Mouse (Mus musculus) embryonic facial prominence, embryonic 13.5 days (tissue): ENCODE measurements at regions not wholly inside any gene's neighbourhood (a gene's known extent, or its start where the extent isn't known, plus 50 kb on each side); places are given as distances from the start of the nearest gene placed in this dataset.
"Not testable (repeated sequence)": the region's sequence is repeated elsewhere in the genome, so short reads cannot be mapped to it uniquely, and the experiment has no call there.

Experiments
- ATAC-seq: fragments of 200-750 bp; cut with Nextera tagmentation; 2 replicates; pipeline ENCODE4 v1.8.0; 2017; ENCODE audit warnings: low read depth; ENCODE audit not compliant: insufficient number of reproducible peaks, insufficient read depth, low FRiP score, low TSS enrichment
- H3K27ac ChIP-seq: fragments of 300-500 bp; sonication (generic); 2 replicates; pipeline ENCODE4 v1.5.1; 2015; ENCODE audit warnings: moderate library complexity, mild to moderate bottlenecking, inconsistent platforms
- H3K27me3 ChIP-seq: fragments of 300-500 bp; sonication (generic); 2 replicates; pipeline ENCODE4 v1.6.1; 2015; ENCODE audit warnings: mild to moderate bottlenecking, inconsistent platforms
- H3K36me3 ChIP-seq: fragments of 300-500 bp; sonication (generic); 2 replicates; pipeline ENCODE4 v1.6.1; 2015; ENCODE audit warnings: mild to moderate bottlenecking, inconsistent platforms
- H3K4me1 ChIP-seq: fragments of 300-500 bp; sonication (generic); 2 replicates; pipeline ENCODE4 v1.6.1; 2015; ENCODE audit warnings: inconsistent platforms
- H3K4me2 ChIP-seq: fragments of 300-500 bp; sonication (generic); 2 replicates; pipeline ENCODE4 v1.6.1; 2015; ENCODE audit warnings: moderate library complexity, mild to moderate bottlenecking, inconsistent platforms
- H3K4me3 ChIP-seq: fragments of 300-500 bp; sonication (generic); 2 replicates; pipeline ENCODE4 v1.5.1; 2015; ENCODE audit warnings: mild to moderate bottlenecking, inconsistent platforms
- H3K9ac ChIP-seq: fragments of 300-500 bp; sonication (generic); 2 replicates; pipeline ENCODE4 v1.6.1; 2015; ENCODE audit warnings: mild to moderate bottlenecking, inconsistent platforms
- H3K9me3 ChIP-seq: fragments of 300-500 bp; sonication (generic); 2 replicates; pipeline ENCODE4 v1.6.1; 2016; ENCODE audit warnings: inconsistent platforms
- WGBS: fragments of 180-500 bp; shearing (Covaris S2); methylation state at CpG from one replicate; pipeline ENCODE4 v1.1.7; 2015; ENCODE audit warnings: mixed read lengths; 5-methylcytosine and 5-hydroxymethylcytosine counted together

DNA sequence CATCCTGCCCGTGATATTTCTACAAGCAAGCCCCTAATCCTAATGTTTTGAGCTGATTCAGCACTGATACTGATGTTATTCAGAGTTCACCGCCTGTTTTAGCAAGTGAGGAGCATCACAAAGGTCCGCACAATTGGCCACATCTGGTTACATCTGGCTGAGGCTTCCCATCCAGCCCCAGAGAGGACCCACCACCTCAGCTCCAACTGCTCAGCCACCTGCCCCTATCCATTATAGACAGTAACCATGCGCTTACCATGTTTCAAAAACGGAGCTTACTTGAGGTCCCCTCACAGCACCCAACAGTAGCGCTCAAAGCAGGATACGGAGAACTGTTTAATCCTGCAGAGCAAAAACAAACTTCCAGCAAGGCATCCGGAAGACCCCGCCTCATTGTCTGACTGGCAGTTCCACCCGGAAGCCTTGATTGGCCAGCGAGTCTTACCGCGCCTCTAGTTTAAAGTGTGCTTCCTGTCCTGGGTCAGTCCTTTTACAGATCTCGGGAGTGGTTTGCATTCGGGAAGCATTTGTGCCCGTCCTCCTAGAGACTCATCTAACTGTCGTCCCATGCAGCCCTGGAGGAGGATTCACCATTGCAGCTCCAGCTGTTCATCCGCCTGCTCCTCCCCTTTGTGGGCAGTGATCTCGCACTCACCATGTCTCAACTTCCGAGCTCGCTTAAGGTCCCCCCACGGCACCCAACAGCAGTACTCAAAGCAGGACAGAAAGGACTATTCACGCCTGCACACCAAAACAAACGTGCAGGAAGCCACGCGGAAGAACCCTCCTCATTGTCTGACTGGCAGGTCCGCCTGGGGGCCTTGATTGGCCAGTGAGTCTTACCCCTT lies 69.9 kb upstream of the Zfp825 start:
- H3K27me3 ChIP-seq, H3K9me3 ChIP-seq, H3K4me1 ChIP-seq, H3K36me3 ChIP-seq: not testable (repeated sequence)
- Histone ChIP-seq H3K27ac (peak overlapping the region; percentile 88), H3K4me3 (peak overlapping the region; percentile 58), H3K9ac (peak overlapping the region; percentile 75), H3K4me2 (peak overlapping the region; percentile 66)
- peak; percentile 92 for ATAC-seq
- WGBS = 2% methylated on average over 27 of the region's 27 CpGs

DNA sequence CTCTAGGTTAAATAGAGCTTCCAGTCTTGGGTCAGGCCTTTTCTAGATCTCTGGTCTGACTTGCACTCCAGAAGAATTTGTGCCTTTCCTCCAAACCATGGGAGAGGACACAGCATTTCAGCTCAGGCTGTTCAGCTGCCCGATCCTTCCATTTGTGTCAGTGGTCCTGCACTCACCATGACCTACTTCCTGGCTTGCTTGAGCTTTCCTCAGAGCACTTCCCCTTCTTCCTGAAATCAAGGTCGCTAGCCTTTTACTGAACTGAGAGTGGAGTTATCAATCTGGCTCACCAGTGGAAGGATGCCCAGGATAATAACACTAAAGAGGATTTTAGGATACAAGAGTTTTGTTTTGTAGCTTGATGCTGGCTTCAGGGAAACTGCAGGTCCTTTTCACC lies 70.5 kb upstream of the Zfp825 start:
- H3K27ac ChIP-seq = peak overlapping the region; percentile 88
- peak overlapping the region; percentile 75 for H3K9ac ChIP-seq

DNA sequence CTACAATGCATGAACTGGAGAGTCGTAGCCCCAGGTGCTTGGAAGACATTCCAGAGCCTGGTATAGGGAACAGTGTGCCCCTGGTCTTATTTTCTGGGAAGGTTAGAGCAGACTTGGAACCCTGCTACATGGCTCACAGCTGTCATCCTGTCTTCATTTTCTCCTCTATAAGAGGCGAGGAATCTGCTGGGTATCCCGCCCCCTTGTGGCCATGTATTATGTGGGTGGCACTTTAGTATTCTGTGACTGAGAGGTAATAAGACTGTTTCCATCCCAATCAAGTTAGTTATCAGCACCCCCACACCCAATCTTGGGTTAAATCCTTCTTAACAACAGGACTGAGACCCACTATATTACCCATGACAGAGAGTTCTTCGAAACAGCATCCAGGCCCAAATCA lies 69.4 kb upstream of the Erap1 start:
- not testable (repeated sequence) for H3K4me1 ChIP-seq, H3K36me3 ChIP-seq, H3K9ac ChIP-seq, H3K4me2 ChIP-seq, H3K4me3 ChIP-seq, H3K9me3 ChIP-seq, ATAC-seq, H3K27me3 ChIP-seq, H3K27ac ChIP-seq
- WGBS = 59% methylated on average over 4 of the region's 4 CpGs

More for the DNA sequence above, 70.5 kb upstream of the Zfp825 start:
- H3K27me3 ChIP-seq, H3K9me3 ChIP-seq, H3K4me1 ChIP-seq, H3K36me3 ChIP-seq: not testable (repeated sequence)
- peak overlapping the region; percentile 66 for H3K4me2 ChIP-seq
- H3K4me3 ChIP-seq = peak overlapping the region; percentile 58
- peak; percentile 32; the same call in 1 of the 2 replicates for ATAC-seq
- WGBS = 19% methylated on average over 2 of the region's 2 CpGs
